Mouse (Mus musculus): Measurements from ENCODE around the gene Stambpl1. TPM values are rescaled to one million over a fixed set of nuclear protein-coding genes. Genes with fewer than 3 reads are reported as not detected.

Gene Stambpl1
- total and polyA plus RNA-seq, 3 experiments, result not detected

GRCm38 (mm10) chr19:34214136-34214535 is 22.1 kb downstream of the Stambpl1 start:
- H3K27ac ChIP-seq (ENCODE audit: control insufficient read depth, low read depth, low read length), result no peak overlapping the region
- no peaks in the 10 kb centered on the region for H3K27me3 ChIP-seq (ENCODE audit: control insufficient read depth in 1 of 2, insufficient read depth in 2 of 2, low read length in 2 of 2)
- no peaks in the 10 kb centered on the region for H3K9me3 ChIP-seq (replicated peaks; ENCODE audit: insufficient read depth, low read length)
- no peaks in the 10 kb centered on the region for H3K79me2 ChIP-seq (ENCODE audit: control insufficient read depth, insufficient read depth, low read length, poor library complexity)
- no peak overlapping the region for H3K9ac ChIP-seq (ENCODE audit: control insufficient read depth, low read depth, low read length, poor library complexity, severe bottlenecking)
- no peak for DNase-seq (ENCODE audit: low read depth, low spot score)
- no peak overlapping the region for H3K4me3 ChIP-seq (ENCODE audit: control insufficient read depth in 1 of 2, insufficient read depth in 1 of 2, low read depth in 2 of 2, low read length in 2 of 2)
- H3K36me3 ChIP-seq (ENCODE audit: control insufficient read depth in 1 of 2, insufficient read depth in 2 of 2, low read length in 2 of 2), result no peaks in the 10 kb centered on the region
- H3K4me1 ChIP-seq (ENCODE audit: control insufficient read depth in 1 of 2, insufficient read depth in 2 of 2, low read length in 2 of 2), result no peaks in the 10 kb centered on the region
- TF ChIP-seq UBTF (IDR thresholded peaks at IDR 0.05; ENCODE audit: borderline replicate concordance, insufficient read depth, low read depth, low read length), result no peak
- no peak for TF ChIP-seq POLR2AphosphoS5 (IDR thresholded peaks at IDR 0.05; ENCODE audit: borderline replicate concordance, low read depth, low read length)
- no peak for TF ChIP-seq USF1 (IDR thresholded peaks at IDR 0.05; ENCODE audit: low read depth, low read length)
- no peak for TF ChIP-seq SIN3A (IDR thresholded peaks at IDR 0.05; ENCODE audit: low read length)
- TF ChIP-seq MAZ (IDR thresholded peaks at IDR 0.05; ENCODE audit: low read depth, low read length), result no peak
- TF ChIP-seq MEF2A (IDR thresholded peaks at IDR 0.05; ENCODE audit: extremely low read depth, insufficient replicate concordance, low read depth, low read length, poor library complexity, severe bottlenecking), result no peak
- no peak for TF ChIP-seq POLR2AphosphoS2 (IDR thresholded peaks at IDR 0.05; ENCODE audit: low read length)
- no peak for TF ChIP-seq MAX (IDR thresholded peaks at IDR 0.05; ENCODE audit: low read length)
- TF ChIP-seq NELFE (IDR thresholded peaks at IDR 0.05; ENCODE audit: low read depth, low read length), result no peak
- no peak for TF ChIP-seq E2F4 (IDR thresholded peaks at IDR 0.05; ENCODE audit: borderline replicate concordance, low read depth, low read length)
- TF ChIP-seq MAFK (IDR thresholded peaks at IDR 0.05; ENCODE audit: borderline replicate concordance, low read depth, low read length), result no peak
- no peak for TF ChIP-seq BHLHE40 (IDR thresholded peaks at IDR 0.05; ENCODE audit: borderline replicate concordance, low read depth, low read length)
- TF ChIP-seq CHD2 (IDR thresholded peaks at IDR 0.05; ENCODE audit: low read length), result no peak
- TF ChIP-seq EP300 (IDR thresholded peaks at IDR 0.05; ENCODE audit: low read depth in 1 of 2, low read length in 2 of 2), result no peak
- TF ChIP-seq SMC3 (IDR thresholded peaks at IDR 0.05; ENCODE audit: low read depth, low read length), result no peak
- TF ChIP-seq ZKSCAN1 (IDR thresholded peaks at IDR 0.05; ENCODE audit: low read depth, low read length), result no peak
- TF ChIP-seq MYB (IDR thresholded peaks at IDR 0.05; ENCODE audit: low read depth, low read length), result no peak
- TF ChIP-seq RAD21 (IDR thresholded peaks at IDR 0.05; ENCODE audit: low read depth, low read length), result no peak

DNA sequence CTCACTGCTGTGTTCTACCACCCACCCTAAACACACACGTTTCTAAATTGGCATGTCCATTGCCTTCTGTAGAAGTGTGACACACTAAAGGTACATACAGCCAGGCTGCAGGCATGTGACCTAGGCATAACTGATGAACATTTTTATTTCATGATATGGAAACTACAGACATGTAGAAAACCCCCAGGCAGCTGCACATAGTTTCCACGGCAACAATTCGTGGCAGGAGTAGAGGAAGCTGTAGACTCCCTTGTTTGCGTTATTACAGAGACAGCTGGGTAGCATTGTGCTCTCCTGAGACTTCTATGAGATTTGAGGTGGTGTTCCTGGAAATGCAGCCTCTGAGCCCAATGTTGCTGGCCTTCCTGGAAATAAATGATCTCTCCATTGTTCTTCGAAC is 24.9 kb downstream of the Stambpl1 start:
- no peaks in the 10 kb centered on the region for H3K36me3 ChIP-seq (ENCODE audit: control insufficient read depth in 1 of 2, insufficient read depth in 2 of 2, low read length in 2 of 2)
- no peaks in the 10 kb centered on the region for H3K9me3 ChIP-seq (replicated peaks; ENCODE audit: insufficient read depth, low read length)
- no peaks in the 10 kb centered on the region for H3K79me2 ChIP-seq (ENCODE audit: control insufficient read depth, insufficient read depth, low read length, poor library complexity)
- TF ChIP-seq MYC (IDR thresholded peaks at IDR 0.05; ENCODE audit: low read depth, low read length) (no peak), MYB (IDR thresholded peaks at IDR 0.05; ENCODE audit: low read depth, low read length) (no peak)
- no peak for DNase-seq (ENCODE audit: low read depth, low spot score)
- H3K4me3 ChIP-seq (ENCODE audit: control insufficient read depth in 1 of 2, insufficient read depth in 1 of 2, low read depth in 2 of 2, low read length in 2 of 2), result no peak overlapping the region
- no peaks in the 10 kb centered on the region for H3K27me3 ChIP-seq (ENCODE audit: control insufficient read depth in 1 of 2, insufficient read depth in 2 of 2, low read length in 2 of 2)
- no peak overlapping the region for H3K9ac ChIP-seq (ENCODE audit: control insufficient read depth, low read depth, low read length, poor library complexity, severe bottlenecking)
- no peak overlapping the region for H3K27ac ChIP-seq (ENCODE audit: control insufficient read depth, low read depth, low read length)
- H3K4me1 ChIP-seq (ENCODE audit: control insufficient read depth in 1 of 2, insufficient read depth in 2 of 2, low read length in 2 of 2), result no peaks in the 10 kb centered on the region
